Mouse (Mus musculus) thymus, postnatal 4 days (tissue): ENCODE data around the gene Slc37a4.
"Not testable (repeated sequence)": the region's sequence is repeated elsewhere in the genome, so short reads cannot be mapped to it uniquely, and the experiment has no call there.

Source experiments
- DNase-seq: peaks from one replicate; pipeline ENCODE4 v3.0.0; 2021

The Slc37a4 gene

GRCm38 (mm10) chr9:44396684-44397411, at the start of gene Slc37a4:
TSS of gene Slc37a4 (plus strand) at chr9:44396852.
- peak; percentile 86 for DNase-seq

- DNase-seq, result no peak
These were observed 49.5 kb upstream of the Slc37a4 start for GRCm38 (mm10) chr9:44347166-44347565.

DNA sequence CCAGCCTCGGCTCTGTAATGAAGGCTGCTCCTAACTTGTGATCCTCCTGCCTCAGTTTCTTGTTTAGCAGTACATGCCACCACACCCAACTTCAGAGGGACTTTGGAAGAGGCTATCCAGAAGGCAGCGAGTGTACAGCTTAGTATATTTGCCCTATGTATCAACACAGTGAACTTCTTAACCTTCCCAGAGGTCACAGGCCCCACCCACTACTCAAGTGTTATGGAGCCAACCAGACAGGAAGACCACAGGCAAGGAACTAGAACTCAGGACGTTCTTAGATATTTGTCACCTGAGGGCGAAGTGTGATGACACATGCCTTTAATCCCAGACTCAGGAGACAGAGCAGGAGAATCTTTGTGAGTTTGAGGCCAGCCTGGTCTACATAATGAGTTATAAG, 49.0 kb upstream of the Slc37a4 start:
- DNase-seq, result no peak

GRCm38 (mm10) chr9:44348546-44348945, 48.1 kb upstream of the Slc37a4 start:
- DNase-seq, result no peak

DNA sequence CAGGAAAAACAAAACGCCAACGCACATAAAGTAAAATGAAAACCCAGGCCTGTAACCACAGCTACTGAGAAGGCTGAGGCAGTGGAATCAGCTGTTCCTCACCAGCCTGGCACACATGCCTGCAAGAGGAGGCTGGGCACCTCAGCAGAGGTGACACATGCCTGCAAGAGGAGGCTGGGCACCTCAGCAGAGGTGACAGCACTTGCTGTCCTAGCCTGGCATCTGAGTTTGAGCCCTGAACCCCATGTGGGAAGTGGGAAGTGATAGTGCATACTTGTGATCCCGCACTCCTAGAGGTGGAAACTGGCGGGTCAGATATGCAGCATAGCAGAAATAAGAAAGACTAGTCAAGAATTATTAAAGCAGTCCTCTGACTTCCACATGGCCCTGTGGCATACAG, 45.3 kb upstream of the Slc37a4 start:
- no peak for DNase-seq

DNA sequence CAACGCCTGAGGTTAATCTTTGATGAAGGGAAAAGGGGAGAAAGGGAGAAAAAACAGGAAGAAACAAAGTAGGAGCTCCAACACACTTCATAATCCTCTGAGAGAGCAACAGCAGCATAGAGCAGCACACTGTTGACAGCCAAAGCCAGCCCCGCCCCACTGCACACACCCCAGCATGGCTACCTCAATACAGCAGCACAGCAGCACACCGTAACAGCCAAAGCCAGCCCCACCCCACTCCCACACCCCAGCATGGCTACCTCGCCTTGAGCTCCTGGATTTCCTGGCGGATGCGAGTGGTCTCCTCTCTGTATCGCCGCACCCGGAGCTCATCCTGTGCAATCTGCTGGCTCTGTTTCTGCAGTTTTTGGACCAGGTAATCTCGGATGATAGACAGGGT, 44.3 kb upstream of the Slc37a4 start:
- no peak for DNase-seq

DNA sequence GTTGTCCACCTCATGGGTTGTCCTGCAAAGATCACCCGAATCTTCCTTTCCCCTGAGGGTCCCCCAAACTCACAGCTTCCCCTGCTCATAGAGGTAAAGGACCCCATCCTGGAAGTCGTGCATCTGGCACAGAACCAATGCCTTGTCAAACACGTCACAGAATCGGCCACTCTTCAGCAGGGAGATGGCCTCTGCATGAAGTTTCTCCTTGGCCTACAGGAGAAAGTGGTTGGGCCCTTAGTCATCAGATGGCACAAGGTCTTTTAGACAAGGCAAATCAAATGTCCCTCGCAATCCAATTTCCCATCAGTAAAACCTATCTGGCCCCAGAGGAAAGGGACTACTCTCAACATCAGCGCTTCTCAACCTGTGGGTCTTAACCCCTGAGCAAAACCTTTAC, 43.5 kb upstream of the Slc37a4 start:
- no peak for DNase-seq

GRCm38 (mm10) chr9:44357207-44357606, 39.4 kb upstream of the Slc37a4 start:
- peak; percentile 49 for DNase-seq

DNA sequence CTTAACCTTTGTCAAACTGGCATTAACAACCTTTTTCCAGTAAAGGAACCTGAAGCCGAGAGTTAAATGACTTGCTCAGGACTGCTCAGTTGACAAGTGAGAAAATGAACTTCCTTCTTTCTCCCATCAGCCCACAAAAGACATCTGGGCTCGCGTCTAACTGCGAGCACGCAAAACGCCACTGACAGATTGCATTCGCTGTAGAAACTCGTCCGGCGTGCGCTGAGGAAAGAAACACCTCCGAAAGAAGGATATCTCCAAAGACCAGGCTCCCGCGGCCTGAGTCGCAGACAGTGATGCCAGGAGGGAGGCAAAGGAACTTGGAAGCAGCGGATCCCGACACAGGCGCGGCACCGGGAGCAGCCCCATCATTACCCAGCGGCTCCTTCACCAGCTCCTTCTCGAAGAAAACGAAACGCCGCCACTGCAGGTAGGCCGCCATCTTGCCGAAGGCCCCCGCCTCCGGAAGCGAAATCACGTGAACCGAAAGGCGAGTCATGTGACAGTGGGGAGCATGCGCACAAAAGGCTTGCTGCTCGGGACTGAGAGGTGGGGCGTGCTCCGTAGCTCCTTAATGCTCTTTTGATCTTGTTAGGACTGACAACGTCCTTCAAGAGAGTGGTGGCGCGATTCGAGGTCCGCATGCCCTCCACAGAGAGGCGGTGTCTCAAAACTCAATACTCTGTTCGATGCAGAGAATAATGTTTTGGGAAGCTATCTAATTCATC, 35.3 kb upstream of the Slc37a4 start, which contains the start of gene Vps11:
TSS of gene Vps11 (minus strand) at position 481 of the 728 bp plus-strand sequence.
- DNase-seq, result peak; percentile 96

GRCm38 (mm10) chr9:44361931-44362330, 34.7 kb upstream of the Slc37a4 start:
- DNase-seq, result not testable (repeated sequence)

DNA sequence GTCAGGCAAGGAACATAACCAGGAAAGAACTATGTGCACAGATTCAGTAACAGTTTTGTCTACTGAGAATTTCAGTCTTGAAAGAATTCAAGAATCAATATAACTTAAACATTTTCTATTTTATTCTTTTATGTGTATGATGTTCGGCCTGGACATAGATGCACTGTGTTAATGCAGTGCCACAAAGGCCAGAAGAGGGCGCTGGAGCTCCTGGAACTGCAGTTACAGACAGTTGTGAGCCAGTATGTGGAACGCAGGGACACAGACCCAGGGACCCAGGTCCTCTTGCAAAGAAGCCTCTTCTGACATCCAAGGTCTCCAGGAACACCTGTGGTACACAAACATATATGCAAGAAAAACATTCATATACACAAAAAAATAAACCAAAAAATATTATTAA, 32.2 kb upstream of the Slc37a4 start:
- DNase-seq, result peak; percentile 67

DNA sequence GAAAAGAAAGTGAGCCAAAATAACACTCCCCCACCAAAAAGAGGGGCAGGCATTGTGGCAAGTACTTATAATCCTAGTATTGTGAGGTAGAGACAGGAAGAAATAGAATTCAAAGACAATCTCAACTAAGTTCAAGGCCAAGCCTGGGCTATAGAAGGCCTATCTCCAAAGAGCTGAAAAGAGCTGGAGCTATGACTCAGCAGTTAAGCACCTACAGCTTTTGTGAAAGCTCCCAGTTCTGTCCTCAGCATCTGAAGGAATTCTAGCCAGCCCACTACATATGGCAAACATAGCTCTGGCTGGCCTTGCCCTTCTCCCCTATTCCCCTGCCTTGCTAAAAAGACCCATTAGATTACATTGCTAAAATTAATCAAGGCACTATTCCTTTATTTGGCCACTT, 23.3 kb upstream of the Slc37a4 start:
- no peak for DNase-seq

DNA sequence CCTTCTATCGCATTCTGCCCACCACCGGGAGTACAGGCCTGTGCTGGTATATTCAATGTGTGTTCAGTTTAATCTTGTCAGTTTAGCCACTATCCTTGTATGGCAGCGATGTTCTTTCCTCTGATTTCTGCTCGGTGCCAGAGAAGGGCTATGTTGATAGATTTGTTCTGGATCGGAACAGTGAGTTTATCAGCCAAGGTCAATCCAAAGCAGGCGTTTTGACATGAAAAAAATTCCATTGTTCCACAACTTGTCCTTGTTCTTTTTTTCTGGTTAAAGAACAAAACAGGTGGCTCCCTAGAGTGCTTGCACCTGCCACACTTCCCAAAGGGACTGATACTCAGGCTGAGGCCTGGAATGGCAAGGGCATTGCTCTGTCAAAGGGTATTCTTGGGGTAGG, 20.5 kb upstream of the Slc37a4 start:
- no peak for DNase-seq

DNA sequence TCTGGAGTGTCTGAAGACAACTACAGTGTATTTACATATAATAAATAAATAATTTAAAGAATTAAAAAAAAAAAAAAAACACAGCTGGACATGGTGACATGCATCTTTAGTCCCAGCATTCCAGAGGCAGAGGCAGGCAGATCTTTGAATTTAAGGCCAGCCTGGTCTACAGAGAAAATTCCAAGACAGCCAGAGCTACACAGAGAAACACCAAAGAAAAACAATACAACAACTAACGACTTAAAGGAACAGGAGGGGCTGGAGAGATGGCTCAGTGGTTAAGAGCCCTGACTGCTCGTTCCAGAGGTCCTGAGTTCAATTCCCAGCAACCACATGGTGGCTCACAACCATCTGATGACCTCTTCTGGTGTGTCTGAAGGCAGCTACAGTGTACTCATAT, 19.3 kb upstream of the Slc37a4 start:
- DNase-seq, result not testable (repeated sequence)

DNA sequence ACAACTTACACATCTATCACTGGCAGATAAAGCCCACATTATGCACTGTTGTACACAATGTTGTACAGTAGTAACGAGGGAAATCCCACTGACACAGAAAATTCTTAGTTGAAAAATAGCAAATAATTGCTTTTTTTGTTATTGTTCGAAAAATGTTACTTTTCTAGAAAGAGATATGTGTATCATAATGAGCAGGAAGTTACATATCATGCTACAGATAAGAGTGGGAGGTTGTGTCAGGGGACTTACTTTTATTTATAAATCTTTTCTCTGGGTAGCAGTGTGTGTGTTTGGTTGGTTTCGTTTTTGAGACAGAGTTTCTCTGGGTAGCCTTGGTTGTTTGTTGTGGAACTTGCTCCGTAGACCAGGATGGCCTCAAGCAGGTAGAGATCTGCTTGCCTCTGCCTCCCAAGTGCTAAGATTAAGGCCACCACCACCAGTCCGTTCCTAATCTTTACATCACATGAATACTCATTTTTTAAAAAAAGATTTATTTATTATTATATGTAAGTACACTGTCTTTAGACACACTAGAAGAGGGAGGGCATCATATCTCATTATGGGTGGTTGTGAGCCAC, 18.4 kb upstream of the Slc37a4 start:
- DNase-seq, result no peak

GRCm38 (mm10) chr9:44379054-44379834, 17.4 kb upstream of the Slc37a4 start, which contains the start of gene Hyou1:
TSS of gene Hyou1 (plus strand) at chr9:44379490.
- peak; percentile 99 for DNase-seq

DNA sequence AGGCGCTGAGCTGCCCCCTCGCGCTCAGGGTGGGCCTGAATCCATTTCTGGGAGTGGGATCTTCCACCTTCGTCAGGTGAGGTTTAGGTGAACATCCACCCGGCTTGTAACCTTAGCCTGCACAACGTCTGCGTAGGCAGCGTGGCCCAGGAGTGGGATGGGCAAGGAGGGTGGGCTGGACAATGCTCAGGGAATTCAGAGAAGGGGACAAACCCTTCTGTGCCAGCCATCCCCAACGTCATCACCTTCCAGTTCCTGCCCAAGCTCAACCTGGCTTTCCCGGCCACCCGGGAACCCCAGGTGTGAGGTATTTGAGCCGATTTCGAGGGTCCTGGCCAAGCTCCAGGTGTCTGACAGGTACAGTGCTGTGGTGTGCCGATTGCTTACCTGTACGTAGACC, 16.8 kb upstream of the Slc37a4 start:
- no peak for DNase-seq

DNA sequence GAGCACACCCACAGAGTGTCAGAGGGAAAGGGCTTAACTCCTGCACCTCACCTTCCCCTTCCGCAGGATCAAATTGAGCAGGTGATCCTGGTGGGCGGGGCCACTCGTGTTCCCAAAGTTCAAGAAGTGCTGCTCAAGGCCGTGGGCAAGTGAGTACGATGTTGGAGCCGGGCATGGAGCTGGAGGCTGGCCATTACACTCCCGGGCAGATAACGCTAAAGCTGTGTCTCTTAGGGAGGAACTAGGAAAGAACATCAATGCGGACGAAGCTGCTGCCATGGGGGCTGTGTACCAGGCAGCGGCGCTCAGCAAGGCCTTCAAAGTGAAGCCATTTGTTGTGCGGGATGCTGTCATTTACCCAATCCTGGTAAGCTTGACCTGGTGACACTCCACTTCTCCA, 12.1 kb upstream of the Slc37a4 start:
- DNase-seq, result no peak

GRCm38 (mm10) chr9:44387221-44387620, 9.4 kb upstream of the Slc37a4 start:
- no peak for DNase-seq

- peak; percentile 78 for DNase-seq
These were observed 7.4 kb upstream of the Slc37a4 start for GRCm38 (mm10) chr9:44389273-44389672.

DNA sequence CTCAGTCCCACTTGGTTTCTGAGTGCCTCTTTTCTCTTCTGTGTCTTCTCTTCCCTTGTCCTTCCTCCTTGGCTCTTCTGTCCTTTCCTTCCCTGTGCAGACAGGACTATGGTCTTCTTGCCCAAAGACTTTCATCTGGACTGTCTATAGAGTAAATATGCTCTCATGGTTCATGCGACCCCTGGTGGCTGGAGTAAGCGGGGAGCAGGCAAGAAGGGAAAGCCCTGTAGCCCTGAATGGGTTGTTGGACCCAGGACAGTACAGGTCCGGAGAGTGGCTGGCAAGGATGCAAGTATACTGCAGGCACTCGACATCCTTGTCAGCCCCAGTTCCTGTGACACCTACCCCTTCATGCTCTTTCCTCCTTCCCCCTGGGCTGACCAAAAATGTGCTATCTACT, 5.2 kb upstream of the Slc37a4 start:
- DNase-seq, result peak; percentile 81

DNA sequence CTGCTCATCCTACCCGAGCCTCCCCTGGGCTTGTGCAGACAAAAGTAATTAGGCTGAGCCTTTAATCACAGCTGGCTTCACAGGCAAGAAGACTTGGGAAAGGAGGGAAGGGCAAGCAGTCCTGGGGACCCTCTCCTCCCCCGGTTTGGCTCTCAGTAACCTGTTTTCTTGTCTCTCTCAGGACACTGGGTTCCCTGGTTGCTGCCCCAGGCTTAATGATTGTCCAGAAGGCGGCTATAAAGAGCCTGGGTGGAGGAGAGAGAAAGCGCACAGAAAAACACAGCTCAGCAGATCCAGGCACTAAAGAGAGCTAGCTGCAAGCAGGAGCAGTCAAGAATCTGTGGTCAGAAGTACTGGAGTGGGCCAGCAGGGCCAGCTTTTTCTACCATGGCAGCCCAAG, 1.4 kb downstream of the Slc37a4 start:
- DNase-seq, result no peak

- no peak for DNase-seq
These were observed 1.9 kb downstream of the Slc37a4 start for GRCm38 (mm10) chr9:44398551-44398950.
